Mouse (Mus musculus) embryo, embryonic 11.5 days (tissue): ENCODE results near the gene Fry.
"Not testable (repeated sequence)": the region's sequence is repeated elsewhere in the genome, so short reads cannot be mapped to it uniquely, and the experiment has no call there.

Source experiments
- DNase-seq: peaks from one replicate; pipeline ENCODE4 v3.0.0-alpha.2; 2012; ENCODE audit warnings: low read depth, low spot score

Gene Fry

GRCm38 (mm10) chr5:150452671-150453070 lies 334.2 kb downstream of the Fry start:
- no peak for DNase-seq

GRCm38 (mm10) chr5:150453490-150453889 lies 335.0 kb downstream of the Fry start:
- no peak for DNase-seq

DNA sequence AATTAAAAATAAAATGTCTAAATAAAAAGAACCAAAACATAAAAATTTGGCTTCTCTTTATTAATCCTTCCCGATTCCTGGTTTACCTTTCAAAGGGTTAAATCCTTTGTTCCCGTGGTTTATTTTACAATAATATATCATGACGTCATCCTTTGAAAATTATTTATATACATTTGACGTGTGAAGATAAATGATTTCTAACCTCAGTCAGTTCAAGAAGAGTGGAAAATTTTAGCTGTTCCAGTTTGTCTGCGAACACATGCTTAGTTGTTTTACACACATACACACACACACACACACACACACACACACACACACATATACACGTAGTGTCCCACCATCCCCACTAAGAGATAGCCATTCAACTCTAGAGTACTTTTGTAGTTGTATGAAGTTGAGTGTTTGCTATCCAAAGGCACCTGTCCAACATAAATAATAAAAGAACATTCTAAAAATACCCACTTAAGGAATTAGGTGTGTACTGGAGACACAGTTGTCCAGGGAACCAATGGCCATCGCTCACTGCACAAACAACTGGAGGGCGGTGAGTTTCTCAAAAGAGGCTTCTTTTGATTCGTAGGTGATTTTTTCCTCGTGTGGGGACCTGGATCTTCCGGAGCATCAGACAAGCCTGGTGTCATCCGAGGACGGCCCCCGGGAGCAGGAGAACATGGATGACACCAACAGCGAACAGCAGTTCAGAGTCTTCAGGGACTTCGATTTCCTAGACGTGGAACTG lies 338.9 kb downstream of the Fry start:
- DNase-seq, result no peak

DNA sequence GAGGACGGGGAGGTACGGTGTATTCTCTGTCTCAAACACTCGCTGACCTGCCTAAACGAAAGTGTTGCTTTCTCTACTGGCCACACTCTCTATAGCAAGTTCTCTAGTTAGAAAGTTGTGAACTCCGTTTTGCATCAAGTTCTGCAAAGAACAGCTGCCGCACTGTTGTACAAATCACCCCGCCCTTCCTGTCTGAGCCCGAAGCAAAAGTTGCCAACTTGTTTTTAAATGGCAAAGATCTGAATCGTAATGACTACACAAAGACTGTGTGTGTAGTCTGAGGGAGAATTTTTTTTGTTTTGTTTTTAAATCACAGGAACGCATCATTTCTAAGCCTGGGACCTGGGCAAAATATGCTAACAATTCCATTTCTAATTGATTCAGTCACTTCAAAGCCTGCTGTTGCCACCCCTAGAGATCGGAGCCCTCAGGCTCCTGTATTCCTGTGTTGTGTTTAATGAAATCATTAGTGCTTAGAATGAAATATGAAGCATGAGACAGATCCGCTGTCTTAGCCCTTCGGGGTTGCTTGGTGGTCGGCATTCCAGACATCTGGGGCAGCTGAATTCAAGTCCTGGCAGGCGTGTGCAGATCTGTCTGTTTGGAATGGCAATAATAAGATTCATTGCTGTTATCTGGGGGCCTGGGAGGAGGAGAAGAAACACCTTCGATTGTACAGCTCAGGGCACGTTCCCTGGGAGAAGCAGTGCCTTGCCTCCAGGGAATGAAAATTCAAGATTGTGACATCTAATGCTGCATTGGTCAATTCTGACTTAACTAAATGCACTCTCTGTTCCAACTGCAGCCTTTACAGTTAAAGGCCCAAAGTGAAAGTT lies 339.7 kb downstream of the Fry start:
- peak; percentile 29 for DNase-seq

GRCm38 (mm10) chr5:150459801-150460200 lies 341.4 kb downstream of the Fry start:
- DNase-seq, result no peak

DNA sequence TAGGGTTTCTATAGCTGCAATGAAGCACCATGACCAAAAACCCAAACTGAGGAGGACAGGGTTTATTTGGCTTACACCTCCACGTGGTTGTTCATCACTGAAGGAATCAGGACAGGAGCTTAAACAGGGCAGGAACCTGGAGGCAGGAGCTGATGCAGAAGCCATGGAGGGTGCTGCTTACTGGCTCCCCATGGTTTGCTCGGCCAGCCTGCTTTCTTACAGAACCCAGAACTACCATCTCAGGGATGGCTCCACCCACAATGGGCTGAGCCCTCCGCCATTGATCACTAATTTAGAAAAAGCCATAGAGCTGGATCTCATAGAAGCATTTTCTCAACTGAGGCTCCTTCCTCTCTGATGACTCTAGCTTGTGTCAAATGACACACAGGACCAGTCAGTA lies 346.3 kb downstream of the Fry start:
- DNase-seq, result no peak

DNA sequence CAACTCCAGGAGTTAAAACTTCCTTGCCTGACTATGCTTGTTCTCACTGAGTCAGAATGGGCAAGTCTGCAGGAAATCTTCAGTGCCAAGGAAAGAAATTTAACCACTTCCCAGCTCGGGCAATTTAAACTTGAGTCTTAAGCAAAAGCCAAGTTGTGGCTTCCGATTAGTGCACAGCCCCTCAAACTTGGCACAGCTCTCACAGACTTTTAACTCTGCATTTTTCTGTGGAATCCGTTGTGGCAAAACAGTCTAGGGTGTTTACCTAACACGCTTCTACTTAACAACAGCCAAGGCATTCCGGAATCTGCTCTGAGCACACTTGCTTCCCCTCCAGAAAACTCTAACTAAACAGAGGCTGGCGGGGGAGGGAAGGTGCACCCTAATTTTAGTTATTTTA lies 346.8 kb downstream of the Fry start:
- DNase-seq, result no peak

DNA sequence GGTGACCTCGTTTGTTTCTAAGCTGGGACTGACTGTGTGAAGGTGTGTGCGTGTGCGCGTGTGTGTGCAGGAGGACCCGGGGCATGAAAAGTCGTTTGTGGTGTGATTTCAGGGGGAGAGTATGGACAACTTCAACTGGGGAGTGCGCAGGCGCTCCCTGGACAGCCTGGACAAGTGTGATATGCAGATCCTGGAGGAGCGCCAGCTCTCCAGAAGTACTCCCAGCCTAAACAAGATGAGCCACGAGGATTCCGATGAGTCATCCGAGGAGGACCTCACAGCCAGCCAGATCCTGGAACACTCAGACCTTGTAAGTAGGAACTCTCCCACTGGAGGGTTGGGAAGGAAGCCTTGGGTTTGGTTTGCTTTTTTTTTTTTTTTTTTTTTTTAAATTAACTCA lies 347.7 kb downstream of the Fry start:
- DNase-seq, result no peak

DNA sequence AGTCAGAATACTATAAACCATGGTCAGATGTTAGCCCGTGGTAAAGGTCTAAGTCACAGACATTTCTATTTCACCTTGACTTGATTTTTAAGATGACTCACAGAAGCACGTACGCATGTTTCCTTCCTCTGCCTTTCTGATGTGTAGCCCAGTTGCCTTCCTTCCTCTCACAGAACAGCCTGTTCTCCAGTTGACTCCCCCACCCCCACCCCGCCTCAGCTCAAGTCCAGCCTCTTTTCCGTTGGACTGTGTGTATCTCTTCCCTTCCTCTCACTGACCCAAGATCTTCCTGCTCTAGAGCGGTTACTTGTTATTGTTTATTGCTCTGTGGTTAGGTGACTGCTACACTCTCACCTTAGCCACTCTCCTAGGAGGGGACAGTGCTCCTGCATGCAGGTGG lies 350.0 kb downstream of the Fry start:
- no peak for DNase-seq

- no peak for DNase-seq
Measured at GRCm38 (mm10) chr5:150477364-150477763, 358.9 kb downstream of the Fry start.

DNA sequence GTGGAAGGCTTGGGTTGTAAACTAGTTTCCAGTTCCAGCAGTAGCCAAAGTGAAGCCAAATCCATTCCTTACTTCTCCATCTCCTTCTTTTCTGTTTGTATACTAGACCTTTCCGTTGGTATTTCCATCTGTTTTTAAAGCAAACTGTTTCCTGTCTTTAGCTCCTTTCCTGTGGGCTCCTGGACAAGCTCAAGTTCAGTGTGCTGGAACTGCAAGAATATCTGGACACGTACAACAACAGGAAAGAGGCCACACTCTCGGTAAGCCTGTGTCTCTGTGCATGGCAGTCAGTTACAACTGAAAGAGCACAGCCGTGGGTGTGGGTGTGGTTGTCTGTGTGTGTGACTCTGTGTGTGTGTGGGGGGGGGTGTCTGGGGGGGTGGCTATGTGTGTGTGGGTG lies 360.2 kb downstream of the Fry start:
- no peak for DNase-seq

DNA sequence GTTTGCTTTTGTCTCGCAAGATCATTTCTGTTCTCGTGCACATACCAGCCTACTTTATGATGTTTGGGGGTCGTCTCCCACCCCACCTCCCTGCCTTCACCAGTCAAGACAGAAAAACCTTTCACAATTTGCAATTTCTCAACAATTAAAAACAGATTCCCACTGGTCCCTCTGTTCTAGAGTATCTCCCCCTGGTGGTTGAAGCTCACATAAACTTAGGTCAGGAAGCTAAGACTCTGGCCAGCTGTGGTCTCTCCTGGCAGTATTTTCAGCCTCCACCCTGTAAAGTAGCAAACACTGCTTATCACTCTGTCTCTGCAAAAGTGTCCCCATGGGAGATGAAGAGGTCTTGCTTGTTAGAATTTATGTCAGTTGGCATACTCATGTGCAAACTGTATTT lies 366.8 kb downstream of the Fry start:
- peak; percentile 30 for DNase-seq

GRCm38 (mm10) chr5:150490285-150490684 lies 371.8 kb downstream of the Fry start:
- DNase-seq, result no peak

DNA sequence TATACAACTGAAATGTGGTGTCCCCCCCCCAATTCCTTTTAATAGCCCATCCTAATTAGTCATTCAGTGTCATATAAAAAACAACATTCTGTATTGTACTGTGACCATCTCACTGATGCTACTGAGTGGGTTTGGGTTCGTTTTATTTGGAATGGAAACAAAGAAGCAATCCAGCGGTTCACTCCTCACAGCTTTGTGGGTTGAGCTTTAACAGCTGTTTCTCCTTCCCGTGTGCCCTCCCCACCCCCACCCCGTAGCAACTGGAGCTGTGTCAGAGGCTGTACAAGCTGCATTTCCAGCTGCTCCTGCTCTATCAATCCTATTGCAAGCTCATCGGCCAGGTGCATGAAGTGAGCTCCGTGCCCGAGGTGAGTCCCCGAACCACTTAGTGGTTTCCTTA lies 372.4 kb downstream of the Fry start:
- peak; percentile 23 for DNase-seq

- DNase-seq, result not testable (repeated sequence)
Measured at GRCm38 (mm10) chr5:150491573-150492173, 373.2 kb downstream of the Fry start.

- DNase-seq, result peak; percentile 16
Measured at GRCm38 (mm10) chr5:150495792-150496191, 377.3 kb downstream of the Fry start.

DNA sequence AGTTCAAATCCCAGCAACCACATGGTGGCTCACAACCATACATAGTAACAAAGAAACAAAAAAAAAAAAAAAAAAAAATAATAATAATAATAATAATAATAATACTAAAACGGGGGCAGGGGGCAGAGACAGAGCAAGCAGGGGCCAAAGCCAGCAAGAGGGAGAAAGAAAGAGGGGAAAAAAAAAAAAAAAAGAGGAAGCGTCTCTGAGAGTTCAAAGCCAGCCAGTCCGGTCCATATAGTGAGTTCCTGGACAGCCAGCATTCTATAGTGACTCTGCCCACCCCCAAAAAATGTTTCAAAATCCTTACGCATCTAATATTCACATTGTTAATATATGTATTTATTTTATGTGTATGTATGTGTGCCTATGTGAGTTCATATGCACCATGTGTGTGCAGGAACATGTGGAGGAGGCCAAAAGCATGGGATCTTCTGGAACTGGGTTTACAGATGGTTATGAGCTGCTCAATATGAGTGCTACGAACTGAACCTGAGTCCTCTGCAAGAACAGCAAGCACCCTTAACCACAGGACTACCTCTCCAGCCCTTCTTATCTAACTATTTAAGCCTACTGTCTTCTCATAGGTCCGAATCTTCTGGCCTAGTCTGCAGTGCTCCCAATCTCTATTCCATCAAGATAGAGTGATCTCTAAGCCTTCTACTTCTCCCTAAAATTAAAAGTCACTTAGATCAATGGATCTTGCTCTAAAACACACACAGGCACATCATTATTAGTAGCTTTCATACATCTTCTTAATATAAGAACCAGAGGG lies 392.2 kb downstream of the Fry start:
- DNase-seq, result no peak

DNA sequence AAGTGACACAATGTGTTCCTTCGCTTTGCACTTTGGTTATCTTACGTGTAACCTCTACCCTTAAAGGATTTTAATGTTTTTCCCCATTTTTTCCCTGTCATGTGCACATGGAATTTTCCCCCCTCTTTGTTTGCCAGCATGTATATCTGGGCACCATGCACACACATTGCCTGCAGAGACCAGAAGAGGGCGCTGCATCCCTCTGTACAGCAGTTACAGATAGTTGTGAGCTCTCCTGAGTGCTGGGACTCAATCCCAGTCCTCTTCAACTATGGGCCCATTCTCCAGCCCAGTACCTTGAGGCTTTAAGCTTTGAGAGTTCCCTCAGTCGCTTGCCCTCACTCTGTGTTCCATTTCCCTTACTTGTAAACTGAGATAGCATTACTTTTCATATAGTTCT lies 394.8 kb downstream of the Fry start:
- DNase-seq, result no peak

GRCm38 (mm10) chr5:150514027-150514426 lies 395.6 kb downstream of the Fry start:
- no peak for DNase-seq

- no peak for DNase-seq
Measured at GRCm38 (mm10) chr5:150518064-150518463, 399.6 kb downstream of the Fry start, which contains the start of gene Zar1l. Gene Zar1l, minus strand, starts transcription at chr5:150518164.

- DNase-seq, result no peak
Measured at GRCm38 (mm10) chr5:150519551-150519950, 401.1 kb downstream of the Fry start.
